Mouse (Mus musculus) limb, embryonic 10.5 days (tissue): ENCODE results near the gene Tent4b. TPM values are rescaled to one million over a fixed set of nuclear protein-coding genes. Genes with fewer than 3 reads are reported as not detected.
A peak's percentile ranks its signal among the peaks of the same experiment; 100 is the strongest.

Experiments used
- DNase-seq: peaks from one replicate; pipeline ENCODE4 v3.0.0-alpha.2; 2017; ENCODE audit warnings: low spot score
- H3K27ac ChIP-seq: fragments of 300-500 bp; sonication (generic); 2 replicates; pipeline ENCODE4 v1.5.1; 2016; ENCODE audit warnings: mild to moderate bottlenecking
- H3K27me3 ChIP-seq: fragments of 300-500 bp; sonication (generic); 2 replicates; pipeline ENCODE4 v1.6.1; 2016; ENCODE audit warnings: low read depth, mild to moderate bottlenecking; ENCODE audit not compliant: poor library complexity, severe bottlenecking
- H3K36me3 ChIP-seq: fragments of 300-500 bp; sonication (generic); 2 replicates; pipeline ENCODE4 v1.6.1; 2016; ENCODE audit warnings: mild to moderate bottlenecking, moderate library complexity
- H3K4me1 ChIP-seq: fragments of 300-500 bp; sonication (generic); 2 replicates; pipeline ENCODE4 v1.6.1; 2016
- H3K4me3 ChIP-seq: fragments of 300-500 bp; sonication (generic); 2 replicates; pipeline ENCODE4 v1.5.1; 2016; ENCODE audit warnings: mild to moderate bottlenecking, moderate library complexity
- H3K9me3 ChIP-seq: fragments of 300-500 bp; sonication (generic); replicated peaks from 2 replicates; pipeline ENCODE4 v1.6.1; 2016; ENCODE audit warnings: mild to moderate bottlenecking
- WGBS: fragments of 180-500 bp; shearing (Covaris S2); methylation state at CpG from one replicate; pipeline ENCODE4 v1.1.7; 2016; 5-methylcytosine and 5-hydroxymethylcytosine counted together
- polyA plus RNA-seq: library from polyadenylated mRNA; unstranded; fragments of >200 nt; fragmentation: Nextera tagmentation; extraction: Ambion mirVana; gene quantifications from 2 replicates; pipeline ENCODE4 v1.2.1, GENCODE M21; 2016

Gene Tent4b
- polyA plus RNA-seq: 9.9 and 10.0 TPM in 2 replicates

DNA sequence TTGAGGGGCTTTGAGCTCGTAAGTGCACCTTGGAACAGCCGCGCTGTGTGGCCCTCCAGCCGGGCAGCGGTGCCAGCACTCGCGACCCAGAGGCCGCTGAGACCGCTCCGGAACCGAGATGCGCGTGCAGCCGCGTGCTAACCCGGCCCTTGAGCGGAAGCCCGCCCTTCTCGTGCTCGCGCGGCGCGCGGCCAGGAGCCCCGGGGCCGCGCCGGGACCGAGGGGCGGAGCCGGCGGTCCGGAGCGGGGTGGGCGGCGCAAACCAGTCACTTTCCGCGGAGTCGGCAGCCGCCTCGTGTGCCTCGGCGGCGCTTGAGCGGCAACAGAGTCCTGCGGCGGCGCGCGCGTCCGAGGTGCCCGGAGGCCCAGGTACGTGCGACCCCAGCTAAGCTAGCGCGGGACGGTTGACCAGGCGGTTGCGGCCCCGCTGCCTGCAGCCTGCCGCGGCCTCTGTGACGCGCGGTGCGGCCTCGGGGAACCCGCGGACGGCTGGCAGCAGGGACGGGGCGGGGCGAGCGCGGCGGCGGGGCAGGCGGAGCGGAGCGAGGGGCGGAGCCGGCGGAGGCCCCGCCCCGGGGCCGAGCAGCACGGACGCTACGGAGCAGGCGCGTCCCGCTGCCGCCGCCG is at the start of gene Tent4b:
Gene Tent4b (plus strand): TSS at position 269 of the 627 bp plus-strand sequence.
- peak; percentile 95 for DNase-seq
- Histone ChIP-seq H3K4me1 (peaks cover 28% of the 10 kb centered on the region), H3K27me3 (no peaks in the 10 kb centered on the region), H3K9me3 (no peaks in the 10 kb centered on the region), H3K27ac (peak within 1 kb of the TSS; percentile 96), H3K36me3 (peaks cover 16% of the 10 kb centered on the region), H3K4me3 (peak within 1 kb of the TSS; percentile 96)
- under 1% methylated on average over 92 of the region's 97 CpGs for WGBS

- no peak overlapping the region for H3K4me3 ChIP-seq
- DNase-seq: no peak
- no peaks in the 10 kb centered on the region for H3K9me3 ChIP-seq
- H3K4me1 ChIP-seq: no peaks in the 10 kb centered on the region
- WGBS: 96% methylated on average over 6 of the region's 6 CpGs
- peaks cover 90% of the 10 kb centered on the region for H3K36me3 ChIP-seq
- H3K27ac ChIP-seq: no peak overlapping the region
- H3K27me3 ChIP-seq: no peaks in the 10 kb centered on the region
Measured at GRCm38 (mm10) chr8:88150910-88151371, 48.1 kb upstream of the Tent4b start.

GRCm38 (mm10) chr8:88160237-88160995 is 38.6 kb upstream of the Tent4b start:
- no peaks in the 10 kb centered on the region for H3K27me3 ChIP-seq
- H3K4me1 ChIP-seq: no peaks in the 10 kb centered on the region
- no peaks in the 10 kb centered on the region for H3K9me3 ChIP-seq
- WGBS: 92% methylated on average over 10 of the region's 10 CpGs
- no peak overlapping the region for H3K4me3 ChIP-seq
- no peak for DNase-seq
- H3K27ac ChIP-seq: no peak overlapping the region
- peaks cover 95% of the 10 kb centered on the region for H3K36me3 ChIP-seq

- WGBS: 74% methylated on average over 5 of the region's 5 CpGs
- H3K4me1 ChIP-seq: no peaks in the 10 kb centered on the region
- no peak overlapping the region for H3K27ac ChIP-seq
Measured at GRCm38 (mm10) chr8:88161439-88161838, 37.6 kb upstream of the Tent4b start.

DNA sequence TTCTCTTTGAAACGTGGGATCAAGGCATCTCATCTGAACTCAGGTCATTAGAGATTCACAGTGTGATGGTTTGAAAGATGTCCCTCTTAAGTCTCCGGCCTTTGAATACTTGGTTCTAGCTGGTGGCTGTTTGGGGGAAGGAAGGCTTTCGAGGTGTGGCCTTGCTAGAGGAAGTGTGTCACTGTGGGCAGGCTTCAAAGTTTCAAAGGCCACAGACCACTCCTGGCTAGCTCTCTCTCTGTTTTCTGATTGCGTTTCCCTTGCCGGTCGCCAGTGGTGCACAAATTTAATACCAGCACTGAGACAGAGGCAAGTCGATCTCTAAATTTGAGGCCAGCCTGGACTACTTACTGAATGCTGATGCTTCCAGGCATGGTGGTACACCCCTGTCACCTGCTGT is 23.7 kb upstream of the Tent4b start:
- Histone ChIP-seq H3K4me1 (no peaks in the 10 kb centered on the region), H3K4me3 (no peak overlapping the region), H3K27ac (no peak overlapping the region), H3K9me3 (no peaks in the 10 kb centered on the region), H3K27me3 (no peaks in the 10 kb centered on the region), H3K36me3 (peaks cover 24% of the 10 kb centered on the region)
- WGBS: 92% methylated on average over 7 of the region's 7 CpGs
- DNase-seq: no peak

More at GRCm38 (mm10) chr8:88161439-88161838, 37.6 kb upstream of the Tent4b start:
- Histone ChIP-seq H3K4me3 (no peak overlapping the region), H3K36me3 (peaks cover 94% of the 10 kb centered on the region), H3K27me3 (no peaks in the 10 kb centered on the region), H3K9me3 (no peaks in the 10 kb centered on the region)
- peak; percentile 79 for DNase-seq

DNA sequence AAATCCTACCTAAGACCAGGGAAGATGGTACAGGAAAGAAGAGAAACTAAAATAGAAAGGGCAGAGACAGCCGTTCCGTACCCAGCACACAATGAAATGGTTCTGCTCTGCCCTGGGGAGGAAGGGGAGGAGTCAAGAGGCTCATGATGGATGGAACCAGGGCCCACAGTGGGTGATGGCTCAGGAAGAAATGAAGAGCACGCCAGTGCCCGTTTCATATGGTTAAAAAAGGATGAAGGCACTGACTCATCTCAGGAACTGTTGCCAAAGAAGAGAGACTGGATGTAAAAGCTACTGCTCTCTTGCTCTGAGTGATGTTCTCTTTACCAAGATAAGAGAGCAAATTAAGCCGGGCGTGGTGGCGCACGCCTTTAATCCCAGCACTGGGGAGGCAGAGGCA is 21.7 kb upstream of the Tent4b start:
- Histone ChIP-seq H3K4me1 (no peaks in the 10 kb centered on the region), H3K36me3 (peaks cover 6% of the 10 kb centered on the region), H3K27ac (no peak overlapping the region), H3K4me3 (no peak overlapping the region), H3K27me3 (no peaks in the 10 kb centered on the region), H3K9me3 (no peaks in the 10 kb centered on the region)
- 90% methylated on average over 8 of the region's 8 CpGs for WGBS
- no peak for DNase-seq

GRCm38 (mm10) chr8:88183121-88183520 is 15.9 kb upstream of the Tent4b start:
- Histone ChIP-seq H3K36me3 (no peaks in the 10 kb centered on the region), H3K4me3 (no peak overlapping the region), H3K9me3 (no peaks in the 10 kb centered on the region), H3K4me1 (no peaks in the 10 kb centered on the region), H3K27ac (no peak overlapping the region), H3K27me3 (no peaks in the 10 kb centered on the region)
- DNase-seq: no peak
- WGBS: 84% methylated on average over 2 of the region's 2 CpGs

GRCm38 (mm10) chr8:88184914-88185313 is 14.1 kb upstream of the Tent4b start:
- no peaks in the 10 kb centered on the region for H3K9me3 ChIP-seq
- no peak overlapping the region for H3K27ac ChIP-seq
- H3K4me1 ChIP-seq: no peaks in the 10 kb centered on the region
- no peaks in the 10 kb centered on the region for H3K36me3 ChIP-seq
- H3K27me3 ChIP-seq: no peaks in the 10 kb centered on the region
- no peak for DNase-seq
- no peak overlapping the region for H3K4me3 ChIP-seq
- WGBS: 81% methylated on average over 1 of the region's 1 CpGs

- no peak for DNase-seq
- no peaks in the 10 kb centered on the region for H3K36me3 ChIP-seq
- H3K27ac ChIP-seq: no peak overlapping the region
- no peaks in the 10 kb centered on the region for H3K9me3 ChIP-seq
- no peaks in the 10 kb centered on the region for H3K27me3 ChIP-seq
- no peaks in the 10 kb centered on the region for H3K4me1 ChIP-seq
- H3K4me3 ChIP-seq: no peak overlapping the region
- WGBS: 90% methylated on average over 6 of the region's 6 CpGs
Measured at GRCm38 (mm10) chr8:88185716-88186115, 13.3 kb upstream of the Tent4b start.

DNA sequence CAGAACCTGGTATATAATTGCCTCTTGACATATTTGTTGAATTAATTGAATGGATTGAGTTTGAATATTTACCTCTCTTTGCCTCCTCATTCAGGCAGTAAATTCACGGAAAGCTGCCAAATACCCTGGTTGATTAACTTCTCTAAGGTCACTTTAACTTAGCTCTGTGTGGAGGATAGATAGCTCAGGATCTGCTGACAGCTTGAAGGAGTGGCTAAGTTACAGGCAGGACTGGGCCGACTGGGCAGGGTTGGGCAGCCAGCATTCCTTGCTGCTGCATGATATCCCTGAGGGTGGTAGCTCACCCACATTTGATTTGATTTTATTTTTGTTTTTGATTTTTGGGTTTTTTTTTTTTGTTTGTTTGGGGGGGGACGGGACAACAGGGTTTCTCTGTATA is 1.7 kb upstream of the Tent4b start:
- no peak overlapping the region for H3K4me3 ChIP-seq
- peaks cover 6% of the 10 kb centered on the region for H3K36me3 ChIP-seq
- H3K4me1 ChIP-seq: peaks cover 27% of the 10 kb centered on the region
- no peak for DNase-seq
- no peaks in the 10 kb centered on the region for H3K9me3 ChIP-seq
- no peaks in the 10 kb centered on the region for H3K27me3 ChIP-seq
- no peak overlapping the region for H3K27ac ChIP-seq
- WGBS: 60% methylated on average over 3 of the region's 3 CpGs

GRCm38 (mm10) chr8:88198551-88198944 is 465 bp upstream of the Tent4b start:
- Histone ChIP-seq H3K27me3 (no peaks in the 10 kb centered on the region), H3K4me3 (peak overlapping the region; percentile 96), H3K9me3 (no peaks in the 10 kb centered on the region), H3K36me3 (peaks cover 16% of the 10 kb centered on the region), H3K27ac (peak overlapping the region; percentile 96), H3K4me1 (peaks cover 26% of the 10 kb centered on the region)
- DNase-seq: no peak
- WGBS: under 1% methylated on average over 10 of the region's 10 CpGs

DNA sequence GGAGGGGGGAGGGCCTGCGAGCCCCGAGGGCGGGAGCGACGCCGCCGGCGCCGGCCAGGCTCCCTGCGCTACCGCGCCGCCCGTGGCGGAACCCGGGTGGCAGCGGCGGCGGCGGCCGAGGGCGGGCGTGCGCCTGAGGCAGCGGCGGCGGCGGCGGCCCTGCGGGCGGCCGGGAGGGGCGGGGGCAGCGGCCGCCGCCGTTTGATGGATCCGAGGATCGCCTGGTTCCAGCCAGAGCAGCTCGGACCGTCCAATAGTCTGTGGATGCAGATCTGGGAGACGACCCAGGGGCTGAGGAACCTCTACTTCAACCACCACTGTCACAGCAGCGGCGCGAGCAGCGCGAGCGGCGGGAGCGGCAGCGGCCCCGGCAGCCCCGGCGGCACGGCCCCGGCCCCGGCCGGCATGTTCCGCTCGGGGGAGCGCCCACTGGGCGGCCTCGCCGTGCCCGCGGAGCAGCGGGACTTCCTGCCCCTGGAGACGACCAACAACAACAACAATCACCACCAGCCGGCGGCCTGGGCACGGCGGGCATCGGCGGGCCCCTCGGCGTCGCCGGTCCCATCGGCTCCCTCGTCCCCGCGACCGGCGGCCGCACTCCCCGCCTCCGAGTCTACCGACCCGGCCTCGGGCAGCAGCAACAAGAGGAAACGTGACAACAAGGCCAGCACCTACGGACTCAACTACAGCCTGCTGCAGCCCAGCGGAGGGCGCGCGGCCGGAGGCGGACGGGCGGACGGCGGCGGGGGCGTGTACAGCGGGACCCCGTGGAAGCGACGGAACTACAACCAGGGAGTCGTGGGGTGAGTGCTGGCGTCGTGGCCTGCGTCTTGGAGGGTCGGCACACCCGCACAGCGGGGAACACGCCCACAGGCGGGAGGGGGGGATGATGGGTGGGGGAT is 938 bp downstream of the Tent4b start:
- Histone ChIP-seq H3K9me3 (no peaks in the 10 kb centered on the region), H3K27me3 (no peaks in the 10 kb centered on the region), H3K4me1 (peaks cover 28% of the 10 kb centered on the region), H3K4me3 (peak overlapping the region; percentile 96), H3K36me3 (peaks cover 19% of the 10 kb centered on the region), H3K27ac (peak overlapping the region; percentile 96)
- WGBS: 2% methylated on average over 117 of the region's 117 CpGs
- DNase-seq: peak; percentile 69
